Mouse (Mus musculus): ENCODE results near the gene Ntsr1. TPM values are rescaled to one million over a fixed set of nuclear protein-coding genes. Genes with fewer than 3 reads are reported as not detected.

Gene Ntsr1
- polyA plus RNA-seq, 1 experiment from 2014 or later, result 0.15 TPM

DNA sequence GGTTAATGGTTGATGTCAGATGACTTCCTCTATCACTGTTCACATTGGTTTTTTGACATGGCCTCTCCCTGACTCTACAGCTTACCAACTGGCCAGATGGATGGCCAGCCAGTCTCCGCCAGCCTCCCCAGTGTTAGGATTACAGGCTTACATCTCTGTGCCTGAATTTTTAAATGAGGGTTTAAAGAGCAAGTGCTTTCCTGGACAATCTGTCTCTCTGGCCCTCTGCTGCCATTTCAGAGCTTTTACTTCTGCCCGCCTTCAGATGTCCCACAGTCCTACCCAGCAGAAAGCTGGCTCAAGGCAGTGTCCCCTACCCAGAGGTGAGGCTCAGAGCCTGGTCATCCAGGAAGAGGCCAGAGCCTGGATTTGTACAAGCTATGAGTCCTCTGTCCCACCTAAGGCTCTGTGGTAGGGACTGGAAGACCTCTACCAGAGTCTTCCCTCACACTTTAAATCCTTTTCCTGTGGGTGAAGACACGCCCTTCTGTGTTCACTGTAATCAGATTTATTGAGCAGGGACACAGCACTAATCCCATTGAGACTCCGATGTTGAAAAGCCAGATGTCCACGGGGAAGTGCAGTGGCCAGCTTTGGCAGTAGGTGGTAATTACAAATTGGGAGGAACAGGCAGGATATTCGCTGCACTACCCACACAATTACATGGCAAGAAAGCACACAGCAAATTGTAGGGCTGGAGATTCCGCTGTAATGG lies 32.1 kb downstream of the Ntsr1 start:
- H3K4me2 ChIP-seq (replicated peaks), result no peak overlapping the region
- peaks cover 78% of the 10 kb centered on the region for H3K27me3 ChIP-seq
- ATAC-seq (ENCODE audit: low FRiP score, low read depth), result no peak

GRCm38 (mm10) chr2:180532386-180532995 lies 32.7 kb downstream of the Ntsr1 start:
- Histone ChIP-seq H3K27me3 (peaks cover 77% of the 10 kb centered on the region), H3K36me3 (no peaks in the 10 kb centered on the region), H3K4me1 (peaks cover 32% of the 10 kb centered on the region), H3K9me3 (no peaks in the 10 kb centered on the region), H3K9ac (replicated peaks) (no peak overlapping the region), H3K4me2 (replicated peaks) (no peak overlapping the region), H3K27ac (replicated peaks) (no peak overlapping the region), H3K4me3 (no peak overlapping the region)
- ATAC-seq (ENCODE audit: low FRiP score, low read depth), result no peak
- WGBS, result 34% methylated on average over 6 of the region's 6 CpGs

More for the DNA sequence above, 32.1 kb downstream of the Ntsr1 start:
- no peaks in the 10 kb centered on the region for H3K9me3 ChIP-seq
- H3K27ac ChIP-seq (replicated peaks), result no peak overlapping the region
- no peak overlapping the region for H3K4me3 ChIP-seq
- 45% methylated on average over 7 of the region's 7 CpGs for WGBS
- H3K36me3 ChIP-seq, result no peaks in the 10 kb centered on the region
- H3K4me1 ChIP-seq, result peaks cover 32% of the 10 kb centered on the region
- no peak overlapping the region for H3K9ac ChIP-seq (replicated peaks)

DNA sequence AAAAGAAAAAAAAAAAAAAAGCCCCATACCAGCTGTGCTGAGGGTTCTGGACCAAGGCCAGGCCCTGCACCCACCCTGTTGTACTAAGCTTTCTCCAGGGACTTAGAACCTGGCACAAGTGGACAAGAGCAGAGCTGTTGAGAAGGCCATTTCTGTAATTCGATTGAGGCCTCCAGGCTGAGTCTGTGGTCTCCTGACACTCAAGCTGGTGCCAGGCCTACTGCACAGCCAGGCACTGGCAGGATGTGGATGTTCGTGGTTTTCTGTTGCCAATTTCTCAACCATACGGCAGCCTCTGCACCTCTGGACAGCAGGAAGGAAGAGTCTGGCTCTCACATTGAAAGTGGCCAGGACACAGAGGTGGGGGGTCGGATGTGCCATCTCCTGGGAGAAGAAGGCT lies 33.5 kb downstream of the Ntsr1 start:
- H3K27me3 ChIP-seq, result peaks cover 69% of the 10 kb centered on the region
- ATAC-seq (ENCODE audit: low FRiP score, low read depth), result no peak
- no peak overlapping the region for H3K9ac ChIP-seq (replicated peaks)
- H3K9me3 ChIP-seq, result no peaks in the 10 kb centered on the region
- H3K36me3 ChIP-seq, result no peaks in the 10 kb centered on the region
- H3K27ac ChIP-seq (replicated peaks), result no peak overlapping the region
- no peak overlapping the region for H3K4me3 ChIP-seq
- H3K4me1 ChIP-seq, result peaks cover 32% of the 10 kb centered on the region
- WGBS, result 84% methylated on average over 4 of the region's 4 CpGs
- no peak overlapping the region for H3K4me2 ChIP-seq (replicated peaks)

- WGBS, result 93% methylated on average over 2 of the region's 2 CpGs
- H3K4me2 ChIP-seq (replicated peaks), result no peak overlapping the region
Observed at GRCm38 (mm10) chr2:180543675-180544074, 43.9 kb downstream of the Ntsr1 start.

GRCm38 (mm10) chr2:180545046-180545445 lies 45.3 kb downstream of the Ntsr1 start:
- peaks cover 13% of the 10 kb centered on the region for H3K4me1 ChIP-seq
- no peaks in the 10 kb centered on the region for H3K9me3 ChIP-seq
- no peak overlapping the region for H3K27ac ChIP-seq (replicated peaks)
- H3K4me2 ChIP-seq (replicated peaks), result no peak overlapping the region
- 83% methylated on average over 18 of the region's 18 CpGs for WGBS
- H3K4me3 ChIP-seq, result no peak overlapping the region
- no peaks in the 10 kb centered on the region for H3K36me3 ChIP-seq
- H3K9ac ChIP-seq (replicated peaks), result no peak overlapping the region
- no peak for ATAC-seq (ENCODE audit: low FRiP score, low read depth)
- H3K27me3 ChIP-seq, result peaks cover 9% of the 10 kb centered on the region; the same call in 1 of the 2 replicates

More at GRCm38 (mm10) chr2:180543675-180544074, 43.9 kb downstream of the Ntsr1 start:
- peaks cover 6% of the 10 kb centered on the region; the same call in 1 of the 2 replicates for H3K27me3 ChIP-seq
- no peak overlapping the region for H3K9ac ChIP-seq (replicated peaks)
- H3K4me1 ChIP-seq, result peaks cover 13% of the 10 kb centered on the region
- no peak for ATAC-seq (ENCODE audit: low FRiP score, low read depth)
- H3K9me3 ChIP-seq, result no peaks in the 10 kb centered on the region
- H3K27ac ChIP-seq (replicated peaks), result no peak overlapping the region
- H3K4me3 ChIP-seq, result no peak overlapping the region
- H3K36me3 ChIP-seq, result no peaks in the 10 kb centered on the region

DNA sequence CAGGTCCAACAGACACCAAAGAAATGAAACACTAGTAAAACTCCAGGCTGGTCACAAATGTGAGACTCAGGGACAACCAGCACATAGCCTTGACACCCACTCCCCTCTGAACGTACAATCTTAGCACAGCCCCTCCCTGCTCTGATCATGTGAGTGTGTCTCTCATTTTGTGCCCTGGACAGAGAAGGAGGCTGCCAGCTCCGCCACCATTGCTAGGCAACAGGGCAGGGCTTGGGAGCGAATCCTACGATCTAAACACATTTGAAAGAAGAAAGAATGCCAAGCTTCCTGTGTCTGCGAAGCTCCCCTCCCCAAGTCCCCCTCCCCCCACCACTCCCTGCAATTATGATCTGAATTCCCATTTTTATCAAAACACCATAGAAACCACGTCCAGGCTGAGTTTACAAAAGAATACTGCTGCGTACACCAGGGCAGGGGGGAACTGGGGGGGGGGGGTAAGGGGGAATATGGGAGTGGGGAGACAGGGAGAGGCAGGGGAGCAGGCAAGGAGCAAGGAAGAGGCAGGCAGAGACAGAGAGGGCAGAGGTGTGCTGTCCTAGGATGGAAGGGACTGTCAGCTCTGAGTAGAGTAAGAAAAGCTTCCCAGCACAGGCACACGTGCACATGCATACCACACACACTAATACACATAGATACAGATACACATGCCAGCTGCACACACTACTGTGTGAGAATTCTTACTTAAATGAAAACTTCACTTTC lies 47.8 kb downstream of the Ntsr1 start:
- ATAC-seq (ENCODE audit: low FRiP score, low read depth), result peak; percentile 90
- Histone ChIP-seq H3K9ac (replicated peaks) (no peak overlapping the region), H3K4me3 (no peak overlapping the region), H3K27ac (replicated peaks) (0 out of 2 replicates have a peak overlapping the region, but pooled peaks have one; percentile 2), H3K4me2 (replicated peaks) (peak overlapping the region; percentile 39), H3K4me1 (peaks cover 13% of the 10 kb centered on the region), H3K27me3 (peaks cover 14% of the 10 kb centered on the region; the same call in 1 of the 2 replicates), H3K36me3 (no peaks in the 10 kb centered on the region), H3K9me3 (no peaks in the 10 kb centered on the region)
- 21% methylated on average over 8 of the region's 8 CpGs for WGBS

GRCm38 (mm10) chr2:180552340-180552739 lies 52.6 kb downstream of the Ntsr1 start:
- no peak for ATAC-seq (ENCODE audit: low FRiP score, low read depth)
- Histone ChIP-seq H3K27me3 (peaks cover 17% of the 10 kb centered on the region; the same call in 1 of the 2 replicates), H3K36me3 (no peaks in the 10 kb centered on the region), H3K9ac (replicated peaks) (no peak overlapping the region), H3K4me2 (replicated peaks) (no peak overlapping the region), H3K4me1 (peaks cover 10% of the 10 kb centered on the region), H3K4me3 (no peak overlapping the region), H3K9me3 (no peaks in the 10 kb centered on the region), H3K27ac (replicated peaks) (no peak overlapping the region)
- WGBS, result 84% methylated on average over 3 of the region's 3 CpGs

DNA sequence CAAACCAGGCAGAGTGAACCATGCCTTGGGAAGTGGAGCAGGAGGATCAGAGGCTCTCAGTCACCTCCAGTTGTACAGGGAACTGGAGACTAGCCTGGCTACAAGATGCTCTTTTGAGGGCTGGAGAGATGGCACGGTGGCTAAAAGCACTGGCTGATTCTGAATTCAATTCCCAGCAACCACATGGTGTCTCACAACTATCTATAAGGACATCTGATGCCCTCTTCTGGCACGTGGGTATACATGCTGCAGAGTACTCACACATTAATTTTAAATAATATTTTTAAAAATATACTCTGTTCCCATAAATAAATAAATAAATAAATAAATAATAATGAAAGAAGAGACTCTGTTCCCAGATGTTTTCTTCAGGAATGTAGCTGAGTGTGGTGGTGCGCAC lies 55.4 kb downstream of the Ntsr1 start:
- Histone ChIP-seq H3K27me3 (peaks cover 15% of the 10 kb centered on the region; the same call in 1 of the 2 replicates), H3K36me3 (no peaks in the 10 kb centered on the region), H3K9me3 (no peaks in the 10 kb centered on the region), H3K4me2 (replicated peaks) (no peak overlapping the region), H3K27ac (replicated peaks) (no peak overlapping the region), H3K9ac (replicated peaks) (no peak overlapping the region), H3K4me1 (no peaks in the 10 kb centered on the region), H3K4me3 (no peak overlapping the region)
- no peak for ATAC-seq (ENCODE audit: low FRiP score, low read depth)
- 48% methylated on average over 3 of the region's 3 CpGs for WGBS

DNA sequence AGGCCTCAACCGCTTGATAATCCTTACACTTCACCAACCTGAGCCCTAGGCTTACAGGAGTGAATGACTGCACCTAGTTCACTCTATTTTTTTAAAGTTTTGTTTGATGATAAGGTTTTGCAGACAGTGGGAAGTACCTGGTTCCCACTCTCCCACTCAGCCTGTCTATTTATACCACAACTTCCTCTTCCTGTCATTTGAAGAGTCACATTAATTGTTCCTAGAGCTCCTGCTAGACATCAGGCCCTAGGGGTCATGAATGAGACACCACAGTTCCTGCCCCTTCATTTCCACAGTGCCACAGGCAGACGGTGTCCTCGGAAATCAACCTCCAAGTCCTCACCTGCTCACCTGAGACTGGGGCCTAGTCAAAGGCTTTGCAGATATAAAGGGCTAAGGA lies 56.7 kb downstream of the Ntsr1 start:
- Histone ChIP-seq H3K9me3 (no peaks in the 10 kb centered on the region), H3K27ac (replicated peaks) (no peak overlapping the region), H3K4me3 (no peak overlapping the region), H3K36me3 (no peaks in the 10 kb centered on the region), H3K4me1 (no peaks in the 10 kb centered on the region), H3K4me2 (replicated peaks) (no peak overlapping the region), H3K27me3 (peaks cover 9% of the 10 kb centered on the region; the same call in 1 of the 2 replicates), H3K9ac (replicated peaks) (no peak overlapping the region)
- ATAC-seq (ENCODE audit: low FRiP score, low read depth), result no peak
- 85% methylated on average over 3 of the region's 3 CpGs for WGBS

- Histone ChIP-seq H3K4me3 (no peak overlapping the region), H3K27ac (replicated peaks) (no peak overlapping the region), H3K4me1 (0 out of 2 replicates have a peak, but pooled peaks cover 3% of the 10 kb centered on the region), H3K9me3 (no peaks in the 10 kb centered on the region), H3K27me3 (peaks cover 25% of the 10 kb centered on the region), H3K4me2 (replicated peaks) (no peak overlapping the region), H3K36me3 (no peaks in the 10 kb centered on the region), H3K9ac (replicated peaks) (no peak overlapping the region)
- 51% methylated on average over 5 of the region's 5 CpGs for WGBS
- no peak for ATAC-seq (ENCODE audit: low FRiP score, low read depth)
Observed at GRCm38 (mm10) chr2:180560245-180560644, 60.5 kb downstream of the Ntsr1 start.

DNA sequence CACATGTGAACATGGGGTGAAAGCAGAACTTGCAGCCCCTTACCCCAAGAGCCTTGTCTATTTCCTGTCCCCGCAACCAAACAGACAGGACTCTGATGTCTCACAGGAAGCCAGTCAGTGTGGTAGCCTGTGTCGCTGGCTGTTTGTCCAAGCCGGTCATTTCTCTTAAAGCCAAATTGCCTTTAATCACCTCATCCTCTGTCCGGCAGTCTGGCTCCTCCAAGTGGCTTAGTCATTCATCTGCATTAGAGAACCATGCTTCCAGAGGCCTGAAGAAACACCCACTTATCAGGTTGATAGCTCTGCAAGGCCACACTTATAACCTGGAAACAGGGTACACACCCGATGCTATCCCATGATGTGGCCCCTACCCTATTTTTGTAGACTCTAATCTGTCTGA lies 62.4 kb downstream of the Ntsr1 start:
- Histone ChIP-seq H3K4me2 (replicated peaks) (no peak overlapping the region), H3K9me3 (no peaks in the 10 kb centered on the region), H3K27me3 (peaks cover 31% of the 10 kb centered on the region), H3K9ac (replicated peaks) (no peak overlapping the region), H3K4me1 (0 out of 2 replicates have a peak, but pooled peaks cover 3% of the 10 kb centered on the region), H3K36me3 (no peaks in the 10 kb centered on the region), H3K4me3 (no peak overlapping the region), H3K27ac (replicated peaks) (no peak overlapping the region)
- WGBS, result 74% methylated on average over 5 of the region's 5 CpGs
- no peak for ATAC-seq (ENCODE audit: low FRiP score, low read depth)

DNA sequence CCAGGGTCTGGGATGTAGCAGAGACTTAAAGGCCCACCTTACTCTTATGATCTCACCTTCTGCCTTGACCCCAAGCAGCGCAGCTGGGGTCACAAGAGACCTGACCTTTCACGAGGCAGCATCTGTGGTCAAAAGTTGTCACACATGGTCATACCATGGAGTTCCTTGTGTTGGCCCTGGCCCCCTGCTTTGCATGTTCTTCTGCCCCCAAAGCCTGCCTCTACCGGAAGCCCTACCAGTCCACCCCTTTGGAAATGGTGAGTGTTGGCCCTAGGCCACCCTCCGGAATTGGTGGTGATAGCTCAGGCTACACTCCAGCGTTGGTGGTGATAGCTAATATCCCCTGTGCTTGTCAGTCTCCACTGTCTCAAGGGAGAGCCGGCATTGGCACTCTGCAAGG lies 63.5 kb downstream of the Ntsr1 start:
- WGBS, result 68% methylated on average over 6 of the region's 6 CpGs
- Histone ChIP-seq H3K9me3 (no peaks in the 10 kb centered on the region), H3K4me3 (no peak overlapping the region), H3K27ac (replicated peaks) (no peak overlapping the region), H3K9ac (replicated peaks) (no peak overlapping the region), H3K27me3 (peaks cover 34% of the 10 kb centered on the region), H3K4me2 (replicated peaks) (no peak overlapping the region), H3K4me1 (0 out of 2 replicates have a peak, but pooled peaks cover 3% of the 10 kb centered on the region), H3K36me3 (no peaks in the 10 kb centered on the region)
- ATAC-seq (ENCODE audit: low FRiP score, low read depth), result no peak
